Mouse (Mus musculus) embryonic facial prominence, embryonic 15.5 days (tissue): ENCODE measurements at regions not wholly inside any gene's neighbourhood (a gene's known extent, or its start where the extent isn't known, plus 50 kb on each side); places are given as distances from the start of the nearest gene placed in this dataset.
"Not testable (repeated sequence)": the region's sequence is repeated elsewhere in the genome, so short reads cannot be mapped to it uniquely, and the experiment has no call there.

Experiments used
- ATAC-seq: fragments of 200-750 bp; cut with Nextera tagmentation; 2 replicates; pipeline ENCODE4 v1.8.0; 2017; ENCODE audit warnings: low read depth, moderate TSS enrichment; ENCODE audit not compliant: insufficient number of reproducible peaks, low FRiP score, low TSS enrichment
- H3K27ac ChIP-seq: fragments of 300-500 bp; sonication (generic); replicated peaks from 2 replicates; pipeline ENCODE4 v1.5.1; 2015; ENCODE audit warnings: mild to moderate bottlenecking, inconsistent platforms
- H3K27me3 ChIP-seq: fragments of 300-500 bp; sonication (generic); 2 replicates; pipeline ENCODE4 v1.6.1; 2015; ENCODE audit warnings: inconsistent platforms
- H3K36me3 ChIP-seq: fragments of 300-500 bp; sonication (generic); 2 replicates; pipeline ENCODE4 v1.6.1; 2015; ENCODE audit warnings: mild to moderate bottlenecking, inconsistent platforms
- H3K4me1 ChIP-seq: fragments of 300-500 bp; sonication (generic); 2 replicates; pipeline ENCODE4 v1.6.1; 2015; ENCODE audit warnings: inconsistent platforms
- H3K4me2 ChIP-seq: fragments of 300-500 bp; sonication (generic); replicated peaks from 2 replicates; pipeline ENCODE4 v1.6.1; 2015; ENCODE audit warnings: mild to moderate bottlenecking, inconsistent platforms
- H3K4me3 ChIP-seq: fragments of 300-500 bp; sonication (generic); replicated peaks from 2 replicates; pipeline ENCODE4 v1.5.1; 2015; ENCODE audit warnings: mild to moderate bottlenecking, inconsistent platforms
- H3K9ac ChIP-seq: fragments of 300-500 bp; sonication (generic); 2 replicates; pipeline ENCODE4 v1.6.1; 2015; ENCODE audit warnings: inconsistent platforms
- H3K9me3 ChIP-seq: fragments of 300-500 bp; sonication (generic); replicated peaks from 2 replicates; pipeline ENCODE4 v1.6.1; 2016; ENCODE audit warnings: inconsistent platforms
- whole genome bisulfite sequencing: fragments of 180-500 bp; shearing (Covaris S2); methylation state at CpG from one replicate; pipeline ENCODE4 v1.1.7; 2015; 5-methylcytosine and 5-hydroxymethylcytosine counted together

DNA sequence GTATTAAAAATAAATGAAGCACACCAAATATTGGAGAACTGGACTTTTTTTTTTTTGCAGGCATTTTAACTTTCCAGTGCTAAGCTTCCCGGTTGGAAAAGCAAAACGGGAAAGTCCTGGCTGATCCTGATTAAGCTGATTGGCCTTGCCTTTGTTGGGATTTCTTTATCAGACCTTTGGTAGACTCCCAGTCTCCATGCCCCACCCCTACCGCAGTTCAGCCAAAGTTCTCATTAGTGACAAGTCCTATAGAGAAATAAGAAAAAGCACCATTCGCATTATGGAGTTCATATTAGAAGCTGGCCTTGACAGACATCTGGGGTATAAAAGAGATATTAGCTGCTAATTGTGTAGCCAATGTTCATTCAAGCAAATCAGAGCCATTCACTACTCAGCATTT lies 297.7 kb upstream of the Tbl1xr1 start:
- ATAC-seq: no peak
- H3K4me2 ChIP-seq: no peak overlapping the region
- H3K36me3 ChIP-seq: no peaks in the 10 kb centered on the region
- H3K4me3 ChIP-seq: no peak overlapping the region
- H3K4me1 ChIP-seq: no peaks in the 10 kb centered on the region
- H3K27ac ChIP-seq: no peak overlapping the region
- no peak overlapping the region for H3K9ac ChIP-seq
- H3K27me3 ChIP-seq: no peaks in the 10 kb centered on the region
- no peaks in the 10 kb centered on the region for H3K9me3 ChIP-seq
- WGBS: 65% methylated on average over 4 of the region's 4 CpGs

DNA sequence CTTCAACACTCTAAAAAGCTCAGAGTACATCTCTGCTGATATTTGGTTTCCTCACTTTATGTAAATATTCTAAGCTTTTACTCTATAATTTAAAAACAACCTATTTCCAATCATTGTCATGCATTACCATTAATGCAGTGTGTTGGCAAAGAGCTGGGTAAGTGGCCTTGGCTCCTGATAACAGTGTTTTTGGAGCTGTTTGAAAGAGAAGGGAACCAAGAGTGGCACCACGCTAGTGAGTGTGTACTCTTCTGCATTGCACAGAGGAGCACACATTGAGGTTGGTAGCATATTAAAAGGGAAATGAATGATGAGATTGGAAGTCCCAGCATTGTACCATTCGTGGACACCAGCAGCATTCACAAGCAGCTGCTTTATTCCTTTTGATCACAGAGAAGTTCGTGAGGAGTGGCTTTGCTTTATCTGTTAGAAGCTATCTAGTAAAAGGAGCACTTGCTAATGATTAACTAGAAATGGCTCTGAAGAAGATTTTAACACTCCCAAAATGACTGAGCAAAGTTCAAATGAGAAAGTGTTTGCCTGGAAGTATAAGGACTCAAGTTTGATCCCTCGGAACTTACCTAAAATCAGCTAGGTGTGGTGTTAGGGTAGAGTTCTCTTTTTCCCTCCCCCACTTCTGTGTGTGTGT lies 284.3 kb upstream of the Tbl1xr1 start:
- no peak for ATAC-seq
- Histone ChIP-seq H3K27ac (no peak overlapping the region), H3K4me2 (no peak overlapping the region)

GRCm38 (mm10) chr3:21798139-21798538 lies 278.3 kb upstream of the Tbl1xr1 start:
- Histone ChIP-seq H3K36me3 (no peaks in the 10 kb centered on the region), H3K4me2 (no peak overlapping the region), H3K9ac (no peak overlapping the region), H3K4me1 (no peaks in the 10 kb centered on the region), H3K27me3 (no peaks in the 10 kb centered on the region), H3K4me3 (no peak overlapping the region), H3K27ac (no peak overlapping the region), H3K9me3 (no peaks in the 10 kb centered on the region)
- 19% methylated on average over 1 of the region's 1 CpGs for WGBS
- ATAC-seq: peak; percentile 29; the same call in 1 of the 2 replicates

More for the DNA sequence above, 284.3 kb upstream of the Tbl1xr1 start:
- H3K9ac ChIP-seq: no peak overlapping the region
- 81% methylated on average over 4 of the region's 4 CpGs for WGBS
- H3K27me3 ChIP-seq: no peaks in the 10 kb centered on the region
- H3K9me3 ChIP-seq: no peaks in the 10 kb centered on the region
- H3K4me3 ChIP-seq: no peak overlapping the region
- H3K36me3 ChIP-seq: no peaks in the 10 kb centered on the region
- no peaks in the 10 kb centered on the region for H3K4me1 ChIP-seq

DNA sequence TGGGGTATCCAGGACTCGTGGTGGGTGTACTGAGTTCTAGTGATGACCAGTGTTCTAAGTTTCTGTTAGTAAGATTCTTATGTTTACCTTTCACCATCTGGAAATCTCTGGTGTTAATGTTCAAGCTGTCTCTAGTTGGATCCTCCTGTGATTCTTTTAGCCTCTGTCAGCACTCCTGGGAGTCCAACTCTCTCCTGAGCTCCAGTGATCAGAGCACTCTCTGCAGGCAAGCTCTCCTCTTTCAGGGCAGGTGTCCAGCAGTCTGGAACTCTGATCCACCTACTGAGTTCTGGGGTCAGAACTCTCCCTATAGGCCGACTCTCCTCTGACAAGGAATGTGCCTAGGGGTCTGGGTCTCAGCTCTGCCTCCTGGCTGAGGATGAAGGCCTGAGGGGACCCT lies 272.6 kb upstream of the Tbl1xr1 start:
- H3K9me3 ChIP-seq, H3K4me2 ChIP-seq, H3K27me3 ChIP-seq, H3K9ac ChIP-seq, H3K4me3 ChIP-seq, H3K4me1 ChIP-seq, H3K27ac ChIP-seq, ATAC-seq, H3K36me3 ChIP-seq: not testable (repeated sequence)
- WGBS: 81% methylated on average over 2 of the region's 2 CpGs

GRCm38 (mm10) chr3:21806494-21807157 lies 269.8 kb upstream of the Tbl1xr1 start:
- Histone ChIP-seq H3K4me3 (no peak overlapping the region), H3K4me2 (no peak overlapping the region), H3K9me3 (no peaks in the 10 kb centered on the region), H3K27me3 (no peaks in the 10 kb centered on the region), H3K9ac (no peak overlapping the region), H3K4me1 (peaks cover 8% of the 10 kb centered on the region; the same call in 1 of the 2 replicates), H3K36me3 (no peaks in the 10 kb centered on the region), H3K27ac (no peak overlapping the region)
- ATAC-seq: no peak
- 88% methylated on average over 2 of the region's 2 CpGs for WGBS

DNA sequence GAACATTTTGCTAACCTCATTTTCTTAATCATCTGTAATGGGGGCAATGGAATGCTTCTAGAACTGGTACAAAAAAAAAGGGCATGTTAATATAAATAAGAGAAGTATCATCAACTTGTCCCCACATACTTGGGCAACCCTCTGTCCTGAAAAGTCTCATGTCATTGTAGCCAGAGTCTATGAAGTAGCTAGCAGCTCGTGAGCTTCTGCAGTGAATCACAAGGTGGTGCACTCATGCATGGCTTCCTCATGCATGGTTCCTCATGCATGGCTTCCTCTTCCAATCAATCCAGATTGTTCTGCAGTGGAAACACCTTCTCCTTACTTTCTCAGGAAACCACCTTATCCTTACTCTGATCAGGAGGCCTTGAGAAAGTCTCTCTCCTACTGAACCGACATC lies 267.9 kb upstream of the Tbl1xr1 start:
- Histone ChIP-seq H3K36me3 (no peaks in the 10 kb centered on the region), H3K9me3 (no peaks in the 10 kb centered on the region), H3K27ac (no peak overlapping the region), H3K9ac (no peak overlapping the region), H3K4me3 (no peak overlapping the region), H3K27me3 (no peaks in the 10 kb centered on the region), H3K4me1 (peaks cover 8% of the 10 kb centered on the region; the same call in 1 of the 2 replicates), H3K4me2 (no peak overlapping the region)
- WGBS: 70% methylated on average over 2 of the region's 2 CpGs
- ATAC-seq: no peak

DNA sequence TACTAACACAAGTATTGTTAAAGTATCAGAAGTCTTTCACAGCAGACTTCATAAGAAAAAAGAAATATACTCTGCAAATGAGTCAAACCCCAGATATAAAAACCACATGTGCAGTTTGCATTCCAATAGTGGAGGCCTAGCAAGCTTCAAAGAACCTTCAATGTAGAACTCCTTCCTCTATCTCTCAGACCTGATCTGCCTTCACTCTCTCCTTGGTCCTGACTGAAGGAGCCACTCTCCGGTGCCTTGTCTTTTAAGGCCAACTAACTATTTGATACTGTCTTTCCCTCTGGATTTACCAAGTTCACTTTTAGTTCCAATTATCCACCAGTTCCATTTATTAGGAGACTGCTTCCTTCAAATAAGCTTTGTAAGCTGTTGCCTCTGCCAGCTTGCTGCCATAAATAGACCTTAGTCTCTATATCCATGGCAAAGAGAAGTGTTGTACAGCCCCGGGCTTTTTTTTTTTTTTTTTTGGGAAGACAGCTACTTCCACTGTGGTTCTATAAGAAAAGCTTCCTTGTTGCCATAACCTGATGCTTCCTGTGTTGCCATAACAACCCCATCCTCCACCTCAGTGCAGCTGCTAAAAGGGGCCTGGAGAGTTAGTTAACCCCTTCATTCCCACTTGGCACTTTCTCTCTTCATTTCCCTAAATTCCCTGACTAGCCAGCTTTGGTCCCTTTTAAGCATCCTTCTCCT lies 266.5 kb upstream of the Tbl1xr1 start:
- Histone ChIP-seq H3K36me3 (no peaks in the 10 kb centered on the region), H3K4me2 (no peak overlapping the region), H3K9me3 (no peaks in the 10 kb centered on the region), H3K27ac (no peak overlapping the region), H3K4me3 (no peak overlapping the region), H3K27me3 (no peaks in the 10 kb centered on the region), H3K9ac (no peak overlapping the region), H3K4me1 (peaks cover 8% of the 10 kb centered on the region; the same call in 1 of the 2 replicates)
- 4% methylated on average over 2 of the region's 2 CpGs for WGBS
- ATAC-seq: no peak

- WGBS: 30% methylated on average over 1 of the region's 1 CpGs
- Histone ChIP-seq H3K27ac (no peak overlapping the region), H3K9me3 (no peaks in the 10 kb centered on the region), H3K4me2 (no peak overlapping the region), H3K4me1 (peaks cover 15% of the 10 kb centered on the region; the same call in 1 of the 2 replicates), H3K36me3 (no peaks in the 10 kb centered on the region), H3K27me3 (no peaks in the 10 kb centered on the region), H3K4me3 (no peak overlapping the region), H3K9ac (no peak overlapping the region)
- ATAC-seq: no peak
Observed at GRCm38 (mm10) chr3:21813401-21813800, 263.1 kb upstream of the Tbl1xr1 start.

DNA sequence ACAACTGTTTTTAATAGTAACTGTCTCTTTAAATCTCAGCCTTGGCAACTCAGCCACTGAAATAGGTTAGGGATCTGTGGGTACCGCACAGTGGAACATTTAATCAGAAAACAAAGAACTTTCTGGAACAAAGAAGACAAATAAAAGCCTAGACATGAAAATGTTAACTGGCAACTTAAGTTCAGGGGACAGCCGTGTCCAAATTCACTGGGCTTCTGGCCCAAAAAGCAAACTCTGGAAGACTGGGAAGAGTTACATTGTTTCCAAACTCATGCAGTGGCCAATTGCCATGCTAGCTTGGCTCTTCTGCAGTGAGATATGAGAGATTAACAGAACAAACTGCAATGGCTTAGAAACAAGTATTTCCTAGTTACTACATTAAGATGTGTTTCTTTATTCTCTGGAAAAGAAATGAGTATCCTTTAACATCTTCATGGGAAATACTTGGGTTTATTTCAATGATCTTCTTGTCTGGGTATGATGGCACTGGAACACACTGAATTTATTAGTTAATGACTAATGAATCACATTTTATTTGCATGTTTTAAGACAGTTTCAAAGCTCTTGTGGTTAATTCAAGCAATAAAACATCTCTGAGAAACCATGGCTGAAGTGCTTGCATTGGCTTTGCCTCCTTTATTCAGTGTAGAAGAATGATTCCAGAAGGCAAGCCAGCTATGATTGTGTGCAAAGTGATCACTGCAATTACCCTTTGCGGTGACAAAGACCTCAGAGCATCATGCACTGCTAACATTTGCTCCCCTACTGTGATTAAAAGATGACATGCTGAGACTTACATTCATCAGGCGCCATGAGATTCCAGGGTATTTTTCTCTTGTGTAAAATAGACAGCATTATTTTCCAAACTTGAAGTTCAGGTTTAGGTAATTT lies 259.2 kb upstream of the Tbl1xr1 start:
- Histone ChIP-seq H3K4me2 (no peak overlapping the region), H3K9ac (no peak overlapping the region), H3K4me3 (no peak overlapping the region), H3K36me3 (no peaks in the 10 kb centered on the region), H3K4me1 (peaks cover 15% of the 10 kb centered on the region; the same call in 1 of the 2 replicates), H3K27me3 (no peaks in the 10 kb centered on the region), H3K27ac (no peak overlapping the region), H3K9me3 (no peaks in the 10 kb centered on the region)
- 43% methylated on average over 4 of the region's 4 CpGs for WGBS
- ATAC-seq: no peak

DNA sequence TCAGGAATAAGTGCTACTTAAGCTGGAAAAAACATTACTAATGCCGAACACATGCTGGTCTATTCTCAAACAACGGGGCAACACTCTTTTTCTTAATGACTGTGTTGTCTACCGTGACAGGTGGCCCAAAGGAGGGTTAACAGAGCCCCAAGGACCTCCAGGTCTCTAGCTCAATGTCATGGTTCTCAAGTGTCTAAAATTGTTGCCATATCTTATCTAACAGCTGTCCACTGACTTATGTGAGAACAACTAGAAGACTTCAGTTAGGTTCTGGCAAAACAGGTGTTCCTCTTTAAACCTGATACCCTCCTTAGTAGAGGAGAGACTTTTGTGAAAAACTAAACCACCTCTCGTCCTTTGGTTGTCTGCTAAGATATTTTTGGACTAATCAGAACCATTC lies 257.4 kb upstream of the Tbl1xr1 start:
- 46% methylated on average over 4 of the region's 4 CpGs for WGBS
- no peak overlapping the region for H3K4me3 ChIP-seq
- no peak overlapping the region for H3K9ac ChIP-seq
- H3K27ac ChIP-seq: no peak overlapping the region
- peaks cover 15% of the 10 kb centered on the region; the same call in 1 of the 2 replicates for H3K4me1 ChIP-seq
- ATAC-seq: peak; percentile 12; the same call in 1 of the 2 replicates
- H3K27me3 ChIP-seq: no peaks in the 10 kb centered on the region
- no peaks in the 10 kb centered on the region for H3K9me3 ChIP-seq
- H3K4me2 ChIP-seq: no peak overlapping the region
- no peaks in the 10 kb centered on the region for H3K36me3 ChIP-seq
